In genomic region chr11:103132576-103133455, GRCm38 (mm10) we compare ENCODE assay signal across 8 mouse cellular contexts. TPM values are rescaled to one million over a fixed set of nuclear protein-coding genes. Genes with fewer than 3 reads are reported as not detected.
DNase-seq lines count a peak whose midpoint lies in the region; ATAC-seq and TF ChIP-seq lines count a peak whose summit lies in the region.

No protein-coding gene starts in this region.

- peak overlapping the region; percentile 85 for H3K4me3 ChIP-seq in hindbrain, embryonic 13.5 days

- no peak for TF ChIP-seq CTCF in Patski (IDR thresholded peaks at IDR 0.05)

- peak overlapping the region; percentile 87 for H3K4me2 ChIP-seq in hindbrain, embryonic 13.5 days

- CTCF ChIA-PET in Patski (lab: Charles Lee), result interaction anchor here (0.7 to 6.9 kb wide), 8 partner anchors 9 to 321 kb away, joined by 3 to 35 read pairs (median 12); no protein-coding TSS in a partner anchor

- 2% methylated on average over 58 of the region's 58 CpGs for WGBS in hindbrain, embryonic 13.5 days

- DNase-seq in Patski (ENCODE audit: low read depth, low spot score), result peak; percentile 100
- peak; percentile 100 for DNase-seq in cerebellum, postnatal 14 days
- DNase-seq in frontal cortex, postnatal 14 days (ENCODE audit: low spot score in 2 of 2), result peak; percentile 100
- DNase-seq in layer of hippocampus, postnatal 25 days (ENCODE audit: extremely low spot score in 1 of 2, low spot score in 1 of 2), result peak; percentile 98 to 99
- DNase-seq in lung, postnatal 25 days (ENCODE audit: low spot score), result peak; percentile 100
- DNase-seq in retina, embryonic 14.5 days (ENCODE audit: low spot score), result peak; percentile 100
- peak; percentile 100 for DNase-seq in thymus, postnatal 4 days

- no peaks in the 10 kb centered on the region for H3K27me3 ChIP-seq in Patski
- H3K27me3 ChIP-seq in hindbrain, embryonic 13.5 days, result no peaks in the 10 kb centered on the region

- no peaks in the 10 kb centered on the region for H3K9me3 ChIP-seq in hindbrain, embryonic 13.5 days

- H3K9ac ChIP-seq in hindbrain, embryonic 13.5 days, result peak overlapping the region; percentile 100

- ATAC-seq in Patski, result peak; percentile 89
- peak; percentile 92 for ATAC-seq in hindbrain, embryonic 13.5 days (ENCODE audit: low FRiP score)

- in situ Hi-C loops in Patski (cut with MboI; ENCODE audit: low pct_unique_long_range_greater_than_20kb), result no loop called here

- POLR2A ChIA-PET in Patski (lab: Charles Lee), result interaction anchor here (0.6 to 4.6 kb wide), 8 partner anchors 10 to 442 kb away, joined by 3 to 59 read pairs (median 4); partner anchors contain the start of gene Hexim1

- H3K4me1 ChIP-seq in hindbrain, embryonic 13.5 days (replicated peaks), result peaks cover 48% of the 10 kb centered on the region

- H3K27ac ChIP-seq in hindbrain, embryonic 13.5 days, result peak overlapping the region; percentile 98

- no peaks in the 10 kb centered on the region for H3K36me3 ChIP-seq in hindbrain, embryonic 13.5 days

RNA-seq across cellular contexts. Expression of gene Hexim2, which starts 0.6 kb away (rescaled TPM):
- polyA plus RNA-seq in Patski (2021), result 20.6 TPM
- 21.3 and 22.3 TPM in 2 replicates for polyA plus RNA-seq in hindbrain, embryonic 13.5 days (2015; fragmentation: Nextera tagmentation; extraction: Ambion mirVana)
- total RNA-seq in layer of hippocampus, postnatal 25 days (2021), result 10 to 100 TPM; 13.2 to 14.7 TPM

RNA-seq across cellular contexts. Expression of gene Hexim1, which starts 16.8 kb away (rescaled TPM):
- 47.5 TPM for polyA plus RNA-seq in Patski (2021)
- polyA plus RNA-seq in hindbrain, embryonic 13.5 days (2015; fragmentation: Nextera tagmentation; extraction: Ambion mirVana), result 3.6 and 4.3 TPM in 2 replicates
- total RNA-seq in layer of hippocampus, postnatal 25 days (2021), result 10 to 100 TPM; 52.3 to 53.3 TPM

RNA-seq across cellular contexts. Expression of gene Acbd4, which starts 31.3 kb away (rescaled TPM):
- polyA plus RNA-seq in Patski (2021), result 100 TPM
- polyA plus RNA-seq in hindbrain, embryonic 13.5 days (2015; fragmentation: Nextera tagmentation; extraction: Ambion mirVana), result 7.3 and 9.0 TPM in 2 replicates
- total RNA-seq in layer of hippocampus, postnatal 25 days (2021), result 10 to 100 TPM; 79.5 to 90.4 TPM

RNA-seq across cellular contexts. Expression of gene Plcd3, which starts 31.4 kb away (rescaled TPM):
- 56.1 TPM for polyA plus RNA-seq in Patski (2021)
- 1.5 and 1.9 TPM in 2 replicates for polyA plus RNA-seq in hindbrain, embryonic 13.5 days (2015; fragmentation: Nextera tagmentation; extraction: Ambion mirVana)
- total RNA-seq in layer of hippocampus, postnatal 25 days (2021), result 10 to 100 TPM in 1 of 2 experiments, 1 to 10 TPM in 1; 9.1 to 10.2 TPM

RNA-seq across cellular contexts. Expression of gene Fmnl1, which starts 38.1 kb away (rescaled TPM):
- polyA plus RNA-seq in Patski (2021), result 22.4 TPM
- polyA plus RNA-seq in hindbrain, embryonic 13.5 days (2015; fragmentation: Nextera tagmentation; extraction: Ambion mirVana), result 3.1 and 3.3 TPM in 2 replicates
- total RNA-seq in layer of hippocampus, postnatal 25 days (2021), result 100 to 1,000 TPM; 127 to 147 TPM

Comparison
In these comparisons a context has a peak if more than half of its experiments do, and no peak if none do; other contexts are left out.
1. Peak in every context shown above with its lines: DNase-seq, ATAC-seq, H3K4me3 ChIP-seq and H3K27ac ChIP-seq.
2. RNA of gene Acbd4, which starts 31.3 kb away (polyA plus RNA-seq): 100 TPM in Patski (single experiment); 7.3 to 9.0 TPM in hindbrain, embryonic 13.5 days; every median in the first group is over 10 times any median in the second.